Mouse (Mus musculus) MEL (cell line): ENCODE measurements around the gene Sept8. TPM values are rescaled to one million over a fixed set of nuclear protein-coding genes. Genes with fewer than 3 reads are reported as not detected.

Experiments
- DNase-seq: peaks from one replicate; pipeline ENCODE4 v3.0.0; 2011; ENCODE audit warnings: low read depth, low spot score
- H3K27ac ChIP-seq: 2 replicates; pipeline ENCODE4 v1.5.1; 2012; ENCODE audit warnings: low read depth, mild to moderate bottlenecking, control low read depth, low read length, moderate library complexity; ENCODE audit not compliant: control insufficient read depth
- H3K27me3 ChIP-seq, 2 experiments: fragments of 150-350 bp in 1 of 2; sonication (generic) in 1 of 2; 2 replicates each; pipeline ENCODE4 v1.6.1; 2012; ENCODE audit warnings: low read length in 2 of 2, mild to moderate bottlenecking in 2 of 2, improper control_type of control experiment in 1 of 2, moderate library complexity in 1 of 2; ENCODE audit not compliant: insufficient read depth in 2 of 2, control insufficient read depth in 1 of 2
- H3K36me3 ChIP-seq, 2 experiments: 2 replicates each; pipeline ENCODE4 v1.6.1; 2012 to 2014; ENCODE audit warnings: low read length in 2 of 2, improper control_type of control experiment in 1 of 2, inconsistent platforms in 1 of 2, mild to moderate bottlenecking in 1 of 2; ENCODE audit not compliant: insufficient read depth in 2 of 2, control insufficient read depth in 1 of 2
- H3K4me1 ChIP-seq, 2 experiments: fragments of 150-350 bp in 1 of 2; sonication (generic) in 1 of 2; 2 replicates each; pipeline ENCODE4 v1.6.1; 2012; ENCODE audit warnings: low read length in 2 of 2, improper control_type of control experiment in 1 of 2, mild to moderate bottlenecking in 1 of 2; ENCODE audit not compliant: insufficient read depth in 2 of 2, control insufficient read depth in 1 of 2
- H3K4me3 ChIP-seq, 2 experiments: fragments of 150-350 bp in 1 of 2; sonication (generic) in 1 of 2; 2 replicates each; pipeline ENCODE4 v1.5.1; 2012; ENCODE audit warnings: low read depth in 2 of 2, low read length in 2 of 2, mild to moderate bottlenecking in 2 of 2, moderate library complexity in 2 of 2, control low read depth in 1 of 2, improper control_type of control experiment in 1 of 2; ENCODE audit not compliant: control insufficient read depth in 1 of 2, insufficient read depth in 1 of 2
- H3K79me2 ChIP-seq: 2 replicates; pipeline ENCODE4 v1.6.1; 2012; ENCODE audit warnings: mild to moderate bottlenecking, low read length, moderate library complexity; ENCODE audit not compliant: control insufficient read depth, poor library complexity, insufficient read depth
- H3K9ac ChIP-seq: 2 replicates; pipeline ENCODE4 v1.6.1; 2012; ENCODE audit warnings: low read depth, mild to moderate bottlenecking, control low read depth, low read length, moderate library complexity; ENCODE audit not compliant: control insufficient read depth, poor library complexity, severe bottlenecking
- H3K9me3 ChIP-seq: fragments of 150-350 bp; sonication (generic); replicated peaks from 2 replicates; pipeline ENCODE4 v1.6.1; 2012; ENCODE audit warnings: mild to moderate bottlenecking, low read length, improper control_type of control experiment, moderate library complexity; ENCODE audit not compliant: insufficient read depth
- BHLHE40 ChIP-seq: IDR thresholded peaks from 2 replicates; pipeline ENCODE4 v1.6.1; 2012; ENCODE audit warnings: low read depth, mild to moderate bottlenecking, inconsistent platforms, low read length, improper control_type of control experiment, borderline replicate concordance
- CHD1 ChIP-seq: IDR thresholded peaks from 2 replicates; pipeline ENCODE4 v1.6.1; 2012; ENCODE audit warnings: low read depth, mild to moderate bottlenecking, inconsistent platforms, low read length, improper control_type of control experiment
- CHD2 ChIP-seq: IDR thresholded peaks from 2 replicates; pipeline ENCODE4 v1.6.1; 2011; ENCODE audit warnings: low read length, improper control_type of control experiment
- CTCF ChIP-seq, 3 experiments: IDR thresholded peaks in 2 of 3; conservative IDR thresholded peaks in 1 of 3; 2 replicates each; pipeline ENCODE4 v1.5.1; 2011 to 2012; ENCODE audit warnings: low read length in 3 of 3, low read depth in 2 of 3, mild to moderate bottlenecking in 2 of 3, improper control_type of control experiment in 1 of 3, inconsistent platforms in 1 of 3, mixed read lengths in 1 of 3, moderate library complexity in 1 of 3; ENCODE audit not compliant: control insufficient read depth in 1 of 3, insufficient read depth in 1 of 3, poor library complexity in 1 of 3, severe bottlenecking in 1 of 3
- ELF1 ChIP-seq: IDR thresholded peaks from 2 replicates; pipeline ENCODE4 v1.6.1; 2014; ENCODE audit warnings: low read depth, mild to moderate bottlenecking, inconsistent platforms, low read length, improper control_type of control experiment, moderate library complexity
- EP300 ChIP-seq, 2 experiments: IDR thresholded peaks; 2 replicates each; pipeline ENCODE4 v1.6.1; 2011; ENCODE audit warnings: improper control_type of control experiment in 2 of 2, low read length in 2 of 2, low read depth in 1 of 2, mild to moderate bottlenecking in 1 of 2
- ETS1 ChIP-seq: IDR thresholded peaks from 2 replicates; pipeline ENCODE4 v1.6.1; 2012; ENCODE audit warnings: low read depth, mild to moderate bottlenecking, inconsistent platforms, low read length, improper control_type of control experiment, moderate library complexity
- HCFC1 ChIP-seq: IDR thresholded peaks from 2 replicates; pipeline ENCODE4 v1.6.1; 2012; ENCODE audit warnings: low read depth, mild to moderate bottlenecking, inconsistent platforms, low read length, improper control_type of control experiment, moderate library complexity
- MAZ ChIP-seq: IDR thresholded peaks from 2 replicates; pipeline ENCODE4 v1.6.1; 2012; ENCODE audit warnings: low read depth, mild to moderate bottlenecking, inconsistent platforms, low read length, improper control_type of control experiment
- MEF2A ChIP-seq: IDR thresholded peaks from 2 replicates; pipeline ENCODE4 v1.6.1; 2014; ENCODE audit warnings: low read depth, mild to moderate bottlenecking, inconsistent platforms, low read length, improper control_type of control experiment; ENCODE audit not compliant: poor library complexity, insufficient replicate concordance, severe bottlenecking; ENCODE audit errors: extremely low read depth
- MXI1 ChIP-seq: IDR thresholded peaks from 2 replicates; pipeline ENCODE4 v1.6.1; 2011; ENCODE audit warnings: mild to moderate bottlenecking, low read depth, low read length, improper control_type of control experiment
- MYB ChIP-seq: IDR thresholded peaks from 2 replicates; pipeline ENCODE4 v1.6.1; 2011; ENCODE audit warnings: mild to moderate bottlenecking, low read depth, low read length, improper control_type of control experiment
- MYC ChIP-seq: IDR thresholded peaks from 2 replicates; pipeline ENCODE4 v1.6.1; 2011; ENCODE audit warnings: low read depth, mild to moderate bottlenecking, low read length, improper control_type of control experiment, moderate library complexity
- POLR2A ChIP-seq, 2 experiments: IDR thresholded peaks; 2 replicates each; pipeline ENCODE4 v1.6.1; 2011 to 2012; ENCODE audit warnings: low read length in 2 of 2, mild to moderate bottlenecking in 2 of 2, control low read depth in 1 of 2, improper control_type of control experiment in 1 of 2, low read depth in 1 of 2, moderate library complexity in 1 of 2; ENCODE audit not compliant: control insufficient read depth in 1 of 2, insufficient read depth in 1 of 2, poor library complexity in 1 of 2
- POLR2AphosphoS5 ChIP-seq: IDR thresholded peaks from 2 replicates; pipeline ENCODE4 v1.6.1; 2012; ENCODE audit warnings: low read depth, borderline replicate concordance, mild to moderate bottlenecking, inconsistent platforms, low read length, moderate library complexity, mixed read lengths
- RAD21 ChIP-seq: IDR thresholded peaks from 2 replicates; pipeline ENCODE4 v1.6.1; 2011; ENCODE audit warnings: mild to moderate bottlenecking, low read depth, low read length, improper control_type of control experiment
- TBP ChIP-seq: IDR thresholded peaks from 2 replicates; pipeline ENCODE4 v1.8.0; 2011; ENCODE audit warnings: low read depth, low read length, improper control_type of control experiment
- TCF12 ChIP-seq: IDR thresholded peaks from 2 replicates; pipeline ENCODE4 v1.6.1; 2014; ENCODE audit warnings: low read depth, mild to moderate bottlenecking, inconsistent platforms, low read length, improper control_type of control experiment, moderate library complexity
- UBTF ChIP-seq: IDR thresholded peaks from 2 replicates; pipeline ENCODE4 v1.6.1; 2012; ENCODE audit warnings: low read depth, mild to moderate bottlenecking, inconsistent platforms, low read length, improper control_type of control experiment, moderate library complexity, borderline replicate concordance; ENCODE audit not compliant: insufficient read depth
- USF2 ChIP-seq, 2 experiments: IDR thresholded peaks; 2 replicates each; pipeline ENCODE4 v1.6.1; 2011 to 2012; ENCODE audit warnings: improper control_type of control experiment in 2 of 2, low read length in 2 of 2, borderline replicate concordance in 1 of 2, inconsistent platforms in 1 of 2, low read depth in 1 of 2, mild to moderate bottlenecking in 1 of 2; ENCODE audit not compliant: insufficient read depth in 1 of 2
- ZNF384 ChIP-seq: IDR thresholded peaks from 2 replicates; pipeline ENCODE4 v1.6.1; 2012; ENCODE audit warnings: low read depth, mild to moderate bottlenecking, inconsistent platforms, low read length, improper control_type of control experiment
- polyA plus RNA-seq, 2 experiments: library from polyadenylated mRNA; stranded (reverse) in 1 of 2; unstranded in 1 of 2; fragments of >175 nt in 1 of 2; fragments of >200 nt in 1 of 2; gene quantifications; 2 replicates each; pipeline versions ENCODE4 v1.2.1 to v1.2.4; 2012; ENCODE audit warnings: low replicate concordance in 2 of 2, low read depth in 1 of 2; ENCODE audit not compliant: insufficient read length in 2 of 2, insufficient read depth in 1 of 2, missing spikeins in 1 of 2
- total RNA-seq: library from RNA; depleted of rRNA; stranded (reverse); fragments of 300-350 nt; gene quantifications from 2 replicates; pipeline ENCODE4 v1.2.3, GENCODE M21; 2012

Gene Sept8
- total and polyA plus RNA-seq, 3 experiments, result 196 to 294 (median 278) TPM

- TF ChIP-seq POLR2AphosphoS5 (no peak), POLR2A (IDR thresholded peaks at IDR 0.05; ENCODE audit: control insufficient read depth in 1 of 2, insufficient read depth in 1 of 2, low read depth in 1 of 2, low read length in 2 of 2, poor library complexity in 1 of 2) (no peak), ETS1 (peak; percentile 19; the same call in 1 of the 2 replicates), MYB (no peak), USF2 (IDR thresholded peaks at IDR 0.05; ENCODE audit: borderline replicate concordance in 1 of 2, insufficient read depth in 1 of 2, low read depth in 1 of 2, low read length in 2 of 2) (peak in 1 of 2 experiments; percentile 55; a peak in 1 of 4 replicates), BHLHE40 (0 out of 2 replicates have a peak, but pooled peaks have one; percentile 11), ZNF384 (peak; percentile 55), RAD21 (peak; percentile 68), CTCF (IDR thresholded peaks at IDR 0.05 in 2 of 3, conservative IDR thresholded peaks at IDR 0.05 in 1 of 3; ENCODE audit: control insufficient read depth in 1 of 3, insufficient read depth in 1 of 3, low read depth in 2 of 3, low read length in 3 of 3, poor library complexity in 1 of 3, severe bottlenecking in 1 of 3) (peak; percentile 59 to 83 (median 65)), ELF1 (0 out of 2 replicates have a peak, but pooled peaks have one; percentile 9), MXI1 (peak; percentile 85; the same call in 1 of the 2 replicates), EP300 (IDR thresholded peaks at IDR 0.05; ENCODE audit: low read depth in 1 of 2, low read length in 2 of 2) (peak in 1 of 2 experiments; percentile 43; a peak in 2 of 4 replicates), MEF2A (no peak)
Measured at GRCm38 (mm10) chr11:53485719-53486118, 33.3 kb upstream of the Sept8 start (continued).

GRCm38 (mm10) chr11:53486351-53486750 is 32.7 kb upstream of the Sept8 start:
- H3K4me3 ChIP-seq, result no peak overlapping the region
- no peaks in the 10 kb centered on the region for H3K79me2 ChIP-seq
- TF ChIP-seq MYC (no peak), CHD1 (no peak), TBP (no peak), TCF12 (no peak), EP300 (IDR thresholded peaks at IDR 0.05; ENCODE audit: low read depth in 1 of 2, low read length in 2 of 2) (no peak), USF2 (IDR thresholded peaks at IDR 0.05; ENCODE audit: borderline replicate concordance in 1 of 2, insufficient read depth in 1 of 2, low read depth in 1 of 2, low read length in 2 of 2) (no peak), HCFC1 (no peak), MXI1 (no peak), UBTF (no peak), MAZ (no peak), POLR2A (IDR thresholded peaks at IDR 0.05; ENCODE audit: control insufficient read depth in 1 of 2, insufficient read depth in 1 of 2, low read depth in 1 of 2, low read length in 2 of 2, poor library complexity in 1 of 2) (no peak), CHD2 (no peak)
- no peak for DNase-seq
- H3K4me1 ChIP-seq, result peaks cover 17 to 24% of the 10 kb centered on the region in 2 experiments
- no peak overlapping the region for H3K27ac ChIP-seq
- H3K9ac ChIP-seq, result no peak overlapping the region
- H3K9me3 ChIP-seq, result no peaks in the 10 kb centered on the region
- no peaks in the 10 kb centered on the region for H3K27me3 ChIP-seq
- H3K36me3 ChIP-seq, result peaks cover 0 to 29% of the 10 kb centered on the region in 2 experiments; a peak in 2 of 4 replicates
